Mouse (Mus musculus) forebrain, embryonic 13.5 days (tissue): Measurements from ENCODE around the gene Fry. TPM values are rescaled to one million over a fixed set of nuclear protein-coding genes. Genes with fewer than 3 reads are reported as not detected.

ENCODE experiments used
- ATAC-seq: fragments of 200-750 bp; cut with Nextera tagmentation; 2 replicates; pipeline ENCODE4 v1.8.0; 2017
- H3K27ac ChIP-seq: fragments of 300-500 bp; sonication (generic); 2 replicates; pipeline ENCODE4 v1.5.1; 2015; ENCODE audit warnings: inconsistent platforms, mild to moderate bottlenecking, moderate library complexity
- H3K27me3 ChIP-seq: fragments of 300-500 bp; sonication (generic); 2 replicates; pipeline ENCODE4 v1.6.1; 2015; ENCODE audit warnings: mild to moderate bottlenecking, inconsistent platforms
- H3K36me3 ChIP-seq: fragments of 300-500 bp; sonication (generic); 2 replicates; pipeline ENCODE4 v1.6.1; 2015; ENCODE audit warnings: mild to moderate bottlenecking, inconsistent platforms; ENCODE audit not compliant: poor library complexity, severe bottlenecking
- H3K4me1 ChIP-seq: fragments of 300-500 bp; sonication (generic); 2 replicates; pipeline ENCODE4 v1.6.1; 2015; ENCODE audit warnings: inconsistent platforms
- H3K4me2 ChIP-seq: fragments of 300-500 bp; sonication (generic); 2 replicates; pipeline ENCODE4 v1.6.1; 2015; ENCODE audit warnings: inconsistent platforms, mild to moderate bottlenecking, moderate library complexity
- H3K4me3 ChIP-seq: fragments of 300-500 bp; sonication (generic); 2 replicates; pipeline ENCODE4 v1.5.1; 2015; ENCODE audit warnings: mild to moderate bottlenecking, inconsistent platforms
- H3K9ac ChIP-seq: fragments of 300-500 bp; sonication (generic); 2 replicates; pipeline ENCODE4 v1.6.1; 2015; ENCODE audit warnings: mild to moderate bottlenecking, inconsistent platforms
- H3K9me3 ChIP-seq: fragments of 300-500 bp; sonication (generic); replicated peaks from 2 replicates; pipeline ENCODE4 v1.6.1; 2016; ENCODE audit warnings: inconsistent platforms
- WGBS: fragments of 180-500 bp; shearing (Covaris S2); methylation state at CpG from one replicate; pipeline ENCODE4 v1.1.7; 2015; 5-methylcytosine and 5-hydroxymethylcytosine counted together
- polyA plus RNA-seq: library from polyadenylated mRNA; unstranded; fragments of >200 nt; fragmentation: Nextera tagmentation; extraction: Ambion mirVana; gene quantifications from 2 replicates; pipeline ENCODE4 v1.2.1, GENCODE M21; 2015

Fry gene
- polyA plus RNA-seq, 1 experiment from 2014 or later, result 20.8 TPM

DNA sequence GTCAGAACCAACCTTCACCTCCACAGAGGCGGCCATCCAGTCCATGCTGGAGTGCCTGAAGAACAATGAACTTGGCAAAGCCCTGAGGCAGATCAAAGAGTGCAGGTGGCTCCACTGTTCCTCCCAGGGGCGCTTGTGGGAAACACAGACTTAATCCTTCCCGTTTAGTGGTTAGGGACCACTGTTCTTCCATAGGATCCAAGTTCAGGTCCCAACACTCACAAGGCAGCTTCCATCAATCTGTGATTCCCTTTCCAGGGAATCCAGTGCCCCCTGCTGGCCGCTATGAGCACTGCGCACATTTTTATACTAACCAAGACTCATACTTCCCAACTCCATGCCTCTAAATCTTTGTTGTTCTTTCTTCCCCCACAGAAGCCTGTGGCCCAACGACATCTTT lies 377.3 kb downstream of the Fry start:
- Histone ChIP-seq H3K4me2 (no peak overlapping the region), H3K9ac (no peak overlapping the region), H3K27ac (no peak overlapping the region), H3K9me3 (no peaks in the 10 kb centered on the region), H3K4me1 (no peaks in the 10 kb centered on the region), H3K27me3 (no peaks in the 10 kb centered on the region), H3K4me3 (no peak overlapping the region), H3K36me3 (peaks cover 12% of the 10 kb centered on the region)
- no peak for ATAC-seq
- 45% methylated on average over 6 of the region's 6 CpGs for WGBS

GRCm38 (mm10) chr5:150510451-150511225 lies 392.2 kb downstream of the Fry start:
- no peak overlapping the region for H3K4me3 ChIP-seq
- no peaks in the 10 kb centered on the region for H3K36me3 ChIP-seq
- no peaks in the 10 kb centered on the region for H3K27me3 ChIP-seq
- H3K9ac ChIP-seq, result no peak overlapping the region
- H3K4me1 ChIP-seq, result no peaks in the 10 kb centered on the region
- no peaks in the 10 kb centered on the region for H3K9me3 ChIP-seq
- ATAC-seq, result no peak
- H3K4me2 ChIP-seq, result no peak overlapping the region
- 83% methylated on average over 6 of the region's 6 CpGs for WGBS
- H3K27ac ChIP-seq, result no peak overlapping the region

- 76% methylated on average over 4 of the region's 4 CpGs for WGBS
Observed at GRCm38 (mm10) chr5:150513264-150513663, 394.8 kb downstream of the Fry start.

DNA sequence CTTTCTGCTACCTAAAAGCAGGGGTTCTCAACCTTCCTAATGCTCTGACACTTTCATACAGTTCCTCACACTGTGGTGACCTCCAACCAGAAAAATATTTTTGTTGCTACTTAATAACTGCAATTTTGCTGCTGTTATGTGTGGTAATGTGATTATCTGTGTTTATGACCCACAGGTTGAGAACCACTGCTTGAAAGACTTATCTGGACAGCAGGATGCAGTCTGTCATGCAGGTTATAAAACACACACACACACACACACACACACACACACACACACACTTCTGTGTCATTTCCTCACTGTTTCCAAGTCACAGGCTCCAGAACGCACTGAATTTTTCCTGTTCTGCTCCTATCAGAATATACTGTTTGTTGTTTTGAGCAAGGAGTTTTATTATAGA lies 395.6 kb downstream of the Fry start:
- 93% methylated on average over 1 of the region's 1 CpGs for WGBS
- Histone ChIP-seq H3K27ac (no peak overlapping the region), H3K4me1 (no peaks in the 10 kb centered on the region), H3K4me3 (no peak overlapping the region), H3K9ac (no peak overlapping the region), H3K36me3 (no peaks in the 10 kb centered on the region), H3K9me3 (no peaks in the 10 kb centered on the region), H3K27me3 (no peaks in the 10 kb centered on the region), H3K4me2 (no peak overlapping the region)
- no peak for ATAC-seq

More at GRCm38 (mm10) chr5:150513264-150513663, 394.8 kb downstream of the Fry start:
- no peak overlapping the region for H3K4me3 ChIP-seq
- no peaks in the 10 kb centered on the region for H3K9me3 ChIP-seq
- no peaks in the 10 kb centered on the region for H3K27me3 ChIP-seq
- no peak for ATAC-seq
- H3K4me1 ChIP-seq, result no peaks in the 10 kb centered on the region
- H3K27ac ChIP-seq, result no peak overlapping the region
- no peak overlapping the region for H3K9ac ChIP-seq
- H3K36me3 ChIP-seq, result no peaks in the 10 kb centered on the region
- no peak overlapping the region for H3K4me2 ChIP-seq

GRCm38 (mm10) chr5:150518064-150518463 lies 399.6 kb downstream of the Fry start, which contains the start of gene Zar1l:
Gene Zar1l (minus strand): TSS chr5:150518164.
- no peak for ATAC-seq

DNA sequence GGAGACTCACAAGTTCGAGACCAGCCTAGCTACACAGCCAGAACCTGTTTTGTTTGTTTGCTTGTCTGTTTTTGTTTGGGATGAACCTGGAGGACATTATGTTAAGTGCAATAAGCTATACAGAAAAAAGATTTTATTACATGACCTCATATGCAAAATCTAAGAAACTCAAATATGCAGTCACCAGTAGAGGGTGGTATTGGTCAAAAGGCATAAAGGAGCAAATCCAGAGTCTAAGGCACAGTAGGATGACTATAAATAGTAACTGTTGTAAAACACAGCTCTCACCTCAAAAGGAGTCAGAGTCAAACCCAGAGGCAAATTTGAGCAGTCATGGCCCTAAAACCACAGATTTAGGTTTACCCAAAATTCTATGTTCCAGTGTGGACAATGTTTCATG lies 401.1 kb downstream of the Fry start:
- Histone ChIP-seq H3K9ac (no peak overlapping the region), H3K4me3 (no peak overlapping the region), H3K9me3 (no peaks in the 10 kb centered on the region), H3K27me3 (no peaks in the 10 kb centered on the region), H3K27ac (no peak overlapping the region), H3K4me2 (no peak overlapping the region), H3K4me1 (peaks cover 17% of the 10 kb centered on the region), H3K36me3 (no peaks in the 10 kb centered on the region)
- no peak for ATAC-seq
- 91% methylated on average over 1 of the region's 1 CpGs for WGBS

More at GRCm38 (mm10) chr5:150518064-150518463, 399.6 kb downstream of the Fry start, which contains the start of gene Zar1l:
- Histone ChIP-seq H3K4me2 (no peak within 1 kb of the TSS), H3K36me3 (no peaks in the 10 kb centered on the region), H3K9me3 (no peaks in the 10 kb centered on the region), H3K9ac (no peak within 1 kb of the TSS), H3K4me1 (peaks cover 7% of the 10 kb centered on the region), H3K4me3 (no peak within 1 kb of the TSS), H3K27ac (no peak within 1 kb of the TSS), H3K27me3 (no peaks in the 10 kb centered on the region)
- 58% methylated on average over 4 of the region's 4 CpGs for WGBS

GRCm38 (mm10) chr5:150521937-150522866 lies 403.8 kb downstream of the Fry start, which contains the start of gene Brca2:
Gene Brca2 (plus strand): TSS chr5:150522630.
- 6% methylated on average over 59 of the region's 63 CpGs for WGBS
- peak; percentile 98 for ATAC-seq

DNA sequence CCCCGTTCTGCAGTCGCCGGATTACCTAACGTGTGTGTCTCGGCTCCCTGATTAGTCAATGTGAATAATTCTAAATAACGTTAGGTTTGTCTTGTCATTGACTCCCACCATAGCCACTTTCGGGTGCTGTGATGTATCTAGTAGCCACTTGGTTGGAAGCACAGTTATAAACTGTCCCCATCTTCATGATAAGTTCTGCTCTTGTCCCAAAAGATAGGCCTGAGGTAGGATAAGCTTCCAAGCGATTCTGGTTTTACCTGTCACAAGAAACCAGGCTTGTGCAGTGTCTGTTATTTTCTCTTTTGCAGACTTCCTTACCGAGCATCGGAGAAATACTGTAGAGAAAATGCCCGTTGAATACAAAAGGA lies 404.4 kb downstream of the Fry start:
- Histone ChIP-seq H3K9me3 (no peaks in the 10 kb centered on the region), H3K36me3 (no peaks in the 10 kb centered on the region), H3K27me3 (no peaks in the 10 kb centered on the region), H3K4me2 (peak overlapping the region; percentile 66), H3K4me3 (peak overlapping the region; percentile 73), H3K27ac (peak overlapping the region; percentile 44; the same call in 1 of the 2 replicates), H3K4me1 (peaks cover 17% of the 10 kb centered on the region), H3K9ac (peak overlapping the region; percentile 85)
- 8% methylated on average over 11 of the region's 11 CpGs for WGBS
- ATAC-seq, result no peak

More at GRCm38 (mm10) chr5:150521937-150522866, 403.8 kb downstream of the Fry start, which contains the start of gene Brca2:
- Histone ChIP-seq H3K27me3 (no peaks in the 10 kb centered on the region), H3K9me3 (no peaks in the 10 kb centered on the region), H3K4me3 (peak within 1 kb of the TSS; percentile 73), H3K4me1 (peaks cover 17% of the 10 kb centered on the region), H3K36me3 (no peaks in the 10 kb centered on the region), H3K27ac (peak within 1 kb of the TSS; percentile 44), H3K9ac (peak within 1 kb of the TSS; percentile 85), H3K4me2 (peak within 1 kb of the TSS; percentile 66)

- H3K36me3 ChIP-seq, result peaks cover 6% of the 10 kb centered on the region; the same call in 1 of the 2 replicates
- no peak overlapping the region for H3K27ac ChIP-seq
- no peaks in the 10 kb centered on the region for H3K9me3 ChIP-seq
- ATAC-seq, result no peak
- no peaks in the 10 kb centered on the region for H3K27me3 ChIP-seq
- no peak overlapping the region for H3K4me3 ChIP-seq
- peaks cover 17% of the 10 kb centered on the region for H3K4me1 ChIP-seq
- H3K9ac ChIP-seq, result no peak overlapping the region
- WGBS, result 91% methylated on average over 2 of the region's 2 CpGs
- no peak overlapping the region for H3K4me2 ChIP-seq
Observed at GRCm38 (mm10) chr5:150525239-150525638, 406.8 kb downstream of the Fry start.

GRCm38 (mm10) chr5:150541302-150541701 lies 422.9 kb downstream of the Fry start:
- Histone ChIP-seq H3K9ac (no peak overlapping the region), H3K4me1 (no peaks in the 10 kb centered on the region), H3K36me3 (peaks cover 44% of the 10 kb centered on the region), H3K27me3 (no peaks in the 10 kb centered on the region), H3K4me3 (no peak overlapping the region), H3K27ac (no peak overlapping the region), H3K9me3 (peaks cover 2% of the 10 kb centered on the region; the same call in 1 of the 2 replicates), H3K4me2 (no peak overlapping the region)
- no peak for ATAC-seq
- WGBS, result 96% methylated on average over 1 of the region's 1 CpGs

DNA sequence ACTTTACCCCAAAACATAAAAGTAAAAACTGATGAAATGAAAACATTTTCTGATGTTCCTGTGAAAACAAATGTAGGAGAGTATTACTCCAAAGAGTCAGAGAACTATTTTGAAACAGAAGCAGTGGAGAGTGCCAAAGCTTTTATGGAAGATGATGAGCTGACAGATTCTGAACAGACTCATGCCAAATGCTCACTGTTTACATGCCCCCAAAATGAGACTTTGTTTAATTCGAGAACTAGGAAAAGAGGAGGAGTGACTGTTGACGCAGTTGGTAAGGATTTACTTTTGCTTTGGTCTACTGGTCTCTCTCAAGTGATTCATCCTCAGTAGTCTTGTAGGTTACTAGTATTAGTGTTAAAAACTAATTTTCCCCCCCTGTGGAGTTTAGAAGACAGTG lies 424.7 kb downstream of the Fry start:
- no peak overlapping the region for H3K4me2 ChIP-seq
- no peak overlapping the region for H3K4me3 ChIP-seq
- no peak overlapping the region for H3K9ac ChIP-seq
- no peaks in the 10 kb centered on the region for H3K27me3 ChIP-seq
- no peak overlapping the region for H3K27ac ChIP-seq
- 0 out of 2 replicates have a peak, but pooled peaks cover 3% of the 10 kb centered on the region for H3K4me1 ChIP-seq
- WGBS, result 95% methylated on average over 2 of the region's 2 CpGs
- peaks cover 27% of the 10 kb centered on the region for H3K36me3 ChIP-seq
- H3K9me3 ChIP-seq, result peaks cover 2% of the 10 kb centered on the region; the same call in 1 of the 2 replicates
- no peak for ATAC-seq
